Mouse (Mus musculus) lung, postnatal 10 days (tissue): ENCODE results near the gene Inpp5f.
"Not testable (repeated sequence)": the region's sequence is repeated elsewhere in the genome, so short reads cannot be mapped to it uniquely, and the experiment has no call there.

Experiments used
- DNase-seq: peaks from one replicate; pipeline ENCODE4 v3.0.0; 2021

The Inpp5f gene

DNA sequence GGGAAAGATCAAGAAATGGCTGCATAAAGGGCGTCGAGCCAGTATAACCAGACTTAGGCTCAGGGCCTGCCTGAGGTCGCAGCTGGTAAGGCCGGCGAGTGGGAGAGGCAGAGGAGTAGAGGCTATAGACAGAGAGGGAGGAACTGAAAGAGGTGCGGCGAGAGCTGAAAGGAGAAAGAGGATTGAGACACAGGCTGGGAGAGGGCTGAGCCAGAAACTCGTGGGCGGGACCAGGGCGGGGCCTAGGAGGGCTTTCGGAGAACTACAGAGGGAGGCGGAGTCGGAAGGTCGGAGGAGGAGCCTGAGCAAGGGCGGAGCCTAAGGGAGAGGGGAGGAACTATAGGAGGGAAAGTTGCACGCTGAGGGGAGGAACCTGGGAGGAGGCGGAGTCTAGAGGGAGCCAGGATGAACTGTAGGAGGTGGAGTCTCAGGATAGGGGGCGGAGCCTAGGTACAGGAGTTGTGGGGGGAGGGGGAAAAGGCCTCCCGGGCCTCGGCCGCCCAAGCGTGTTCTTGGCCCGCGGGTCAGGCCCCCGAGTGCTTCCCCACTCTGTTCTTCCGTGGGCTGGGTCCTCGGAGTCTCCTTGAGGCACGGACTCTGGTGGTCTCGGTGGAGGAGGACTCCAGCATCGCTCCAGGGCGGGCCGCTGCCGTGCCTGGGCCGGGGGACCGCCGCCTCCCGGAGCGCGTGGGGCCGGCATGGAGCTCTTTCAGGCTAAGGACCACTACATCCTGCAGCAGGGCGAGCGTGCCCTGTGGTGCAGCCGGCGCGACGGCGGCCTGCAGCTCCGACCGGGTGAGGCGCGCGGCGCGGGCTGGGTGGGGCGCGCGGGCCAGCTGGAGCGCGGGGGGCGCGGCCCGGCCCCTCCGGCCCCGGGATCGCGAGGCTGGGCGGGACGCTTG lies at the start of gene Inpp5f:
TSS of gene Inpp5f (plus strand) at position 432 of the 902 bp plus-strand sequence.
- peak; percentile 100 for DNase-seq

DNA sequence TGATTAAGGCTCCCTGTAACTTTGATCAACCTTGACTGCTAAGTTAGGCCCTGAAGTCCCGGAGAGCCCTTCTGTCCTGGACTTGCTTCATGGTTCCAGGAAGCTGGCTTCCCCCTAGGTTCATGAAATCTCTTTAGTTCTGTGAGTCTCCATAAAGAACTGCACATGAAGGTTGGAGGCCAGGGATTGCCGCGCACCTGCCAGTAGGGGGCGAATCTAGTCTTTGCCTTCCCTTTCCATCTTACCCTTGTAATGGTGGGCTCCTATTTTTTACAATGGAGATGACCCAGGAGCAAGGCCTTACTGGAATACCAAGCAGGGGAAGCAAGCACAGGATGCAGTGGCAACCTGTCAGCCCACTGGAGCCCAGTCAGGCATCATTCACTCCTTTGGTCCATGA lies 47.8 kb upstream of the Inpp5f start:
- peak; percentile 53 for DNase-seq

DNA sequence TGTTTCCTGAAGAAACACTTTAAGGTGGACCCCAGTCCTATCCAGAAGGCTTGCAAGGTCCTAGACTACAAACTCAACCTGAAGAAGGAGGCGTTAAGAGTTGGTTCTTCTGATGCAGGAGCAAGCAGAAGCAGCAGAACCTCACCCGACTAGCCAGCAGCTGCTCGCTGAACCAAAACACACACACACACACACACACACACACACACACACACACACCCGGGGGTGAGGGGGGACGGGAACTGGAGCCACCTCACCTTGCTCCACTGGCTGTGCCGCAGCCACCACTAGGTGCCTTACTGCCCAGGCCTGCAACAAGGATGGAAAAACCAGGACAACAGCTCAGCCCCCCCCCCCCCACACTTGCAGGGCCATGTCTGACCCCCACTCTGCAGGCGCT lies 44.8 kb upstream of the Inpp5f start:
- no peak for DNase-seq

DNA sequence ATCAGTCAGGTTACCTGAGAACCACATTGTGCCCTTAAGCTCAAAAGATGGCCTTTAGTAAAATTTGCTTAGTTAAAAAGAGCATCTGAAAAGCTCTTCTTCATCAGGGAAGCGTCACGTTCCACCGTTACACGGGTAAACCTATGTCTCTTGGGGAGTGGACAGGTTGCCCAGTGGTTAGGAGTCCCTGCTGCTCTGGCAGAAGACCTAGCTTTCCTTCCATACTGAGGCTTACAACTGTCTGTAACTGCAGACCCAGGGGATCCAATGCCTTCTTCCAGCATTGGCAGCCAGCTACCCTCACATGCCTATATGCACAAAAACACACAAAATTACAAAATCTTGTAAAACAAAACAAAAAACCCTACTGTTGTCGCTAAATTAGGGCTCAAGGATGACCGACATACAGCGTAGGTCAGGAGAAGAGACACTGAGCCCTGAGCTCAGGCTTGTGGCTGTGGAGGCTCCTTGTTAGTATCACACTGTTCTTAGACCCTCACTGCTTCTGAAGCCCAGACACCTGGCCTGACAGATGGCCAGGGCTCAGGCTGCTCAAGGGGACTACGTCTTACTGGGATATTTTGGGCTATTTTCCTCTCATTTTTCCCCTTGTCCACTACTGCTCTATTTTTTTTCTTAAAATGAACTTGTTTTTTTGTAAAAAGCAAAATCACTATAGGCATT lies 43.4 kb upstream of the Inpp5f start:
- DNase-seq: no peak

- DNase-seq: not testable (repeated sequence)
These were observed 41.7 kb upstream of the Inpp5f start for GRCm38 (mm10) chr7:128569429-128569828.

DNA sequence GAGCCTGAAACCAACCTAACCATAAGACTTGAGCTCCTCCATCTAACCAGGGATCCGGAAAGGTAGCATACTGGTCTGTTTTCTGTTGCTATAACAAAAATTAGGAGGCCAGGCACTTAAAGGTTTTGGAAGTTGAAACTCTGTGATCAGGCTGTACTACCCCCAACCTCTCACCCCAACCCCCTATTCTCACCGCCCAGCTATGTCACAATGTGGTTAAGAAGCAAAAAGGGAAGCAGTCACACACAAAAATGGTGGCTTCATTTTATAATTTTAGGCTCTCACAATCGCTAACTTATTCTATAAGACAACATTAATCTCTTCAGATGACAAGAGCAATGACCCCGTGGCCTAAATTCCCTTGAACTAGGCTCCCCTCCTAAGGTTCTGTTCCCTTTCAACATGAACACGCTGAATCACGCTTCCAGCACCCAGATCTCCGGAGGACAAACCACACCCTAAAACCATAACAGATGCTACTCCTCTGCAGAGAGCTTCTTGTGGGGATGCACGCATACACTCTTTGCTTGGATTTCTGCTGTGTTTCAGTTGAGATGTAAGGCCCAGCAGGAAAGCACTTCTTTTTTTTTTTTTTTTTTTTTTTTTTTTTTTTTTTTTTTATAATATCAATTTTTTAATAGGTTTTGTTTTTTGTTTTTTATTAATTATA lies 41.0 kb upstream of the Inpp5f start:
- no peak for DNase-seq

GRCm38 (mm10) chr7:128570657-128571056 lies 40.5 kb upstream of the Inpp5f start:
- DNase-seq: not testable (repeated sequence)

- no peak for DNase-seq
These were observed 39.1 kb upstream of the Inpp5f start for GRCm38 (mm10) chr7:128572030-128572429.

DNA sequence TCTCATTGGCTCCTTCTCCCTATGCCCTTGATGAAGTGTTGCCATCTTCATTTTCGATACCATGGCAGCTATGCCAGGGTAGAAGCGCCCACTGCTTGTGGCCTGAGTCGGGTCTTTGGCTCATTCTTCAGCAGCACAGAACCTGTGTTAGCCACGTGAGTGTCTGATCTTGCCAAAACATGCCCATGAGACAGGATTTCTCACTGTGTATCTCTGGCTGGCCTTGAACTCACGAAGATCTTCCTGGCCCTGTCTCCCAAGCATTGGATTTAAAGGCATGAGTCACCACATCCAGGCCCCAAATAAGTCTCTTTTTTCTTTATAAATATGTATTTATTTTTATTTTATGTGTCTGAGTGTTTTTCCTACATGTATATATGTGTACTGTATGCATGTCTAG lies 35.9 kb upstream of the Inpp5f start:
- DNase-seq: no peak

DNA sequence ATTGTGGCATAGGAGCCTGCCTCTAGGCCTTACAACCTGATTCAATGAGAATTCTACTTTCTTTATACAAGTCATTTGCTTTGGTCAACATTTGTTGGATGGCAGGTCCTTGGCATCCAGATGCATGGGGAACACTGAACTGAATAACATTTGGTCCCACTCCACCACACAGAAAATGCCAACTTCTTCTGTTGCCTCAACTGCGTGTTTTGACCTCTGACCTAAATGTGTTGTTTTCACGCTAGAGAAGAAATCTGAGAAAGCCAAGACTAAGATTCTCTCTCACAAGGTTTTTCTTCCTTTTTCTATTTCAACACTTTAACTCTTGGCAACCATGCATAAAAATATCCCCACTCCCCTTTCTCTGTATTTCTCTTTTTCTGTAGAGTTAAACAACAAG lies 35.3 kb upstream of the Inpp5f start:
- peak; percentile 60 for DNase-seq

GRCm38 (mm10) chr7:128577607-128578006 lies 33.5 kb upstream of the Inpp5f start:
- DNase-seq: no peak

- no peak for DNase-seq
These were observed 32.8 kb upstream of the Inpp5f start for GRCm38 (mm10) chr7:128578199-128578945.

- no peak for DNase-seq
These were observed 31.7 kb upstream of the Inpp5f start for GRCm38 (mm10) chr7:128579381-128579780.

DNA sequence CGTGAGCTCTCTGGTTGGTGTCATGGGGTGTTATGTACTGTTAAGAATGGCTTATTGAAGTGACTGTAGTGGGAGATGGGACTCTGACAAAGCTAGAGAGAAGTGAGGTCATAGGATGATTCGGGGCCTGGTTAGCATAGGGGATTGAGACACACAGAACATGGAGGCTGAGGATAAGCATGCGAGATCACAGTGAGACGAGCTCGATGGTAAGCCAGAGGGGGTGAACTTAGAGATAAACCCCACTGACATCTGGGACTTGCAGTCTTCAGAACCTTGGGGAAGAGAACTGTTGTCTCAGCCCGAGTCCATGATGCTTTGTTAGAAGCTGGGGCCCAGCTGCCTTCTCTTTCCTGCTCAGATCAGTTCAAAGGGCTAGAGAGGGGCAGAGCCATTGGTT lies 30.8 kb upstream of the Inpp5f start:
- DNase-seq: no peak

- DNase-seq: peak; percentile 30
These were observed 29.2 kb upstream of the Inpp5f start for GRCm38 (mm10) chr7:128581864-128582484.

- peak; percentile 36 for DNase-seq
These were observed 27.7 kb upstream of the Inpp5f start for GRCm38 (mm10) chr7:128583213-128583948.

- no peak for DNase-seq
These were observed 23.7 kb upstream of the Inpp5f start for GRCm38 (mm10) chr7:128587334-128587933.

DNA sequence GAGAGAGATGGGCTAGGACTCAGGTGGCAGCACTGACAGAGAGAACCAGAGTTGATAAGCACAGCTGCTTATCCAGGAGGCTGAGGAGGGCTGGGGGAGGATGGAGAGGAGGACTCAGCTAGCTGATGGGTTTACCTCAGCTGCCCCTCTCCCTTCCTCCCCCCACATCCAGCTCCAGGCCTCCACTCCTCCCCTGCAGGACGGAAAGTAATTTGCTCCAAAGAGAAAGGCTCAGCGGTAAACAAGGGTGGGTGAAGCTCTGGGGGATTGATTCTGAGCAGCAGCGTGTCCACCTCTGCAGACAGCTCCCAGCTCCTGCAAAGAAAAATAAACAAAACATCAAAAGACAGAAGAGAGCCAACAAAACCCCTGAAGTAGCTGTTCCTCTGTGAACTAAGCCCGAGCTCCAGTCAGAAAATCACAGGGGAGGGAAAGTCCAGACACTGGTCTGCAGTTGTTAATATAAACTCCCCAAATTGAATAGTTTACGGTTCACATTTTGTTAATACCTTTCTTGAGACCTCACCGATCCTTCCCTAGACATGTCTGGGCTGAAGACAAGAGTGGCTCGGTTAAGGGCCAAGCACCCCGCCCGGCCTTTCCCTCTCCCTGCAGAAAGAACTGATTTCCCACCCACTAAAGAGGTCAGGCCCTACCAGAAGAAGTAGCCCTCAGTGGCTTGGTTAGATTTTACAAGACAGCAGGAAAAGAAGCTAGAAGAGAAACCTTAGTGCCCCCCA lies 19.6 kb upstream of the Inpp5f start:
- DNase-seq: peak; percentile 55

- peak; percentile 89 for DNase-seq
These were observed 18.8 kb upstream of the Inpp5f start for GRCm38 (mm10) chr7:128592118-128592935.

DNA sequence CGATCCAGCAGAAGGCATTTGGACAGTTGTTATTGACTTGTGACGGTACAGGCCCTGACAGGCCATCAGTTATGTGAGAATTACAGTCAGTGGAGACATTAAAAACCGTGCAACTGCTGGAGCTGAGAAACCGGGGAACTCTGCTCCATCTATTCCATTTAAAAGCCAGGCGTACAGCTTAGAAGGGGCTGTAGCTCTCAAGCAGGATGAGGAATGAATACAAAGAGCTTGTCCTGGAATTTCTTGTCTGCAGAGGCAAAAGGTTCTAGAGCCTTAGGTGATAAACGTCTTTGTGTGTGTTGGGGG lies 18.2 kb upstream of the Inpp5f start:
- no peak for DNase-seq
